Mouse (Mus musculus): ENCODE measurements around the gene Spsb4. TPM values are rescaled to one million over a fixed set of nuclear protein-coding genes. Genes with fewer than 3 reads are reported as not detected.

Gene Spsb4
- polyA plus RNA-seq, 1 experiment from 2014 or later = 84.6 TPM

GRCm38 (mm10) chr9:96980037-96980997 lies 38.3 kb downstream of the Spsb4 start:
- Histone ChIP-seq H3K4me2 (ENCODE audit: low read depth, low read length, severe bottlenecking) (no peak overlapping the region; the same call in 1 of the 2 replicates), H3K4me3 (ENCODE audit: low read depth, low read length) (no peak overlapping the region)
- WGBS = 21% methylated on average over 10 of the region's 10 CpGs

GRCm38 (mm10) chr9:96979417-96980030 lies 39.1 kb downstream of the Spsb4 start:
- Histone ChIP-seq H3K4me2 (ENCODE audit: low read depth, low read length, severe bottlenecking) (no peak overlapping the region), H3K9ac (ENCODE audit: low read length) (peak overlapping the region; percentile 32), H3K27me3 (ENCODE audit: control insufficient read depth, insufficient read depth, low read length) (no peaks in the 10 kb centered on the region), H3K9me3 (ENCODE audit: control insufficient read depth, low read length) (no peaks in the 10 kb centered on the region), H3K4me3 (ENCODE audit: low read depth, low read length) (no peak overlapping the region), H3K4me1 (replicated peaks; ENCODE audit: control insufficient read depth, insufficient read depth, low read length) (peaks cover 45% of the 10 kb centered on the region), H3K27ac (ENCODE audit: low read depth, low read length) (peak overlapping the region; percentile 73), H3K36me3 (ENCODE audit: control insufficient read depth, insufficient read depth, low read length) (no peaks in the 10 kb centered on the region)
- ATAC-seq (replicated peaks; ENCODE audit: low FRiP score) = peak; percentile 21; the same call in 1 of the 2 replicates
- WGBS = 16% methylated on average over 13 of the region's 13 CpGs
- no peak for DNase-seq (ENCODE audit: low spot score)

More at GRCm38 (mm10) chr9:96980037-96980997, 38.3 kb downstream of the Spsb4 start:
- H3K27me3 ChIP-seq (ENCODE audit: control insufficient read depth, insufficient read depth, low read length) = no peaks in the 10 kb centered on the region
- peak overlapping the region; percentile 73 for H3K27ac ChIP-seq (ENCODE audit: low read depth, low read length)
- no peaks in the 10 kb centered on the region for H3K36me3 ChIP-seq (ENCODE audit: control insufficient read depth, insufficient read depth, low read length)
- H3K9ac ChIP-seq (ENCODE audit: low read length) = peak overlapping the region; percentile 32
- peaks cover 45% of the 10 kb centered on the region for H3K4me1 ChIP-seq (replicated peaks; ENCODE audit: control insufficient read depth, insufficient read depth, low read length)
- DNase-seq (ENCODE audit: low spot score) = peak; percentile 85
- no peaks in the 10 kb centered on the region for H3K9me3 ChIP-seq (ENCODE audit: control insufficient read depth, low read length)
- peak; percentile 92 for ATAC-seq (replicated peaks; ENCODE audit: low FRiP score)

DNA sequence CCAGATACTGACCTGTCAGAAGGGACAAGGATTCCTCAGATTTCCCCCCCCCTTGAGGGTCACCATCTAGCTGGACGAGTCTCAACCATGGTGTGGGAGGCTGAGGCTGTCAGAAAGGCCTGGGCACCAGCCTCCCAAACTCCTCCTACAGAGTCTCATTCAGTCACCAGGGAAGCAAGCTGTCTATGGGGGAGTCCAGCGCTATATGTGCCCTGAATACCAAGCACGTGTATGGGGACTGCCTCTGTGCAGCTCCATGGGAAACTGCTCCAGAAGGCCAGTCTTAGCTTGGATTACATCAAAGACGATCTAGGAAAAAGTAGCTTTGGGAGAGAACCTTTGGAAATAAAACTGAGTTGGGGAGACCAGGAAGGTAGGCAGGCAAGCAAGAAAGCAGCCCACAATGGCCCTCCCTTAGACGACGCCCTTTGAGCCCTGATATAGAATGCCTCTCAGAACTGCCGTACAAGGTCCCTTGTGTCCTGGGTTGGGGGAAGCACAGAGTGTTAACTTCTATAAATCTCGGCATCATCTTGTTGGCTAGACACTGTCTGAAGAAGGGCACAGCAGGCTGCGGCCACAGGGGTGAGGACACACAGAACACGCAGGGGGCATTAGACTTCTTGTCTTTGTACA lies 40.4 kb downstream of the Spsb4 start:
- peak overlapping the region; percentile 41; the same call in 1 of the 2 replicates for H3K27ac ChIP-seq (ENCODE audit: low read depth, low read length)
- DNase-seq (ENCODE audit: low spot score) = no peak
- H3K9me3 ChIP-seq (ENCODE audit: control insufficient read depth, low read length) = no peaks in the 10 kb centered on the region
- no peak overlapping the region for H3K9ac ChIP-seq (ENCODE audit: low read length)
- no peaks in the 10 kb centered on the region for H3K27me3 ChIP-seq (ENCODE audit: control insufficient read depth, insufficient read depth, low read length)
- H3K36me3 ChIP-seq (ENCODE audit: control insufficient read depth, insufficient read depth, low read length) = no peaks in the 10 kb centered on the region
- no peak; the same call in 1 of the 2 replicates for ATAC-seq (replicated peaks; ENCODE audit: low FRiP score)
- no peak overlapping the region for H3K4me3 ChIP-seq (ENCODE audit: low read depth, low read length)
- H3K4me1 ChIP-seq (replicated peaks; ENCODE audit: control insufficient read depth, insufficient read depth, low read length) = peaks cover 44% of the 10 kb centered on the region
- WGBS = 66% methylated on average over 10 of the region's 10 CpGs
- H3K4me2 ChIP-seq (ENCODE audit: low read depth, low read length, severe bottlenecking) = no peak overlapping the region

GRCm38 (mm10) chr9:96977287-96978145 lies 41.1 kb downstream of the Spsb4 start:
- no peaks in the 10 kb centered on the region for H3K9me3 ChIP-seq (ENCODE audit: control insufficient read depth, low read length)
- H3K4me1 ChIP-seq (replicated peaks; ENCODE audit: control insufficient read depth, insufficient read depth, low read length) = peaks cover 40% of the 10 kb centered on the region
- H3K27me3 ChIP-seq (ENCODE audit: control insufficient read depth, insufficient read depth, low read length) = no peaks in the 10 kb centered on the region
- no peak for DNase-seq (ENCODE audit: low spot score)
- no peaks in the 10 kb centered on the region for H3K36me3 ChIP-seq (ENCODE audit: control insufficient read depth, insufficient read depth, low read length)
- no peak for ATAC-seq (replicated peaks; ENCODE audit: low FRiP score)
- no peak overlapping the region for H3K4me2 ChIP-seq (ENCODE audit: low read depth, low read length, severe bottlenecking)
- no peak overlapping the region for H3K4me3 ChIP-seq (ENCODE audit: low read depth, low read length)
- 64% methylated on average over 13 of the region's 13 CpGs for WGBS
- H3K27ac ChIP-seq (ENCODE audit: low read depth, low read length) = no peak overlapping the region
- no peak overlapping the region for H3K9ac ChIP-seq (ENCODE audit: low read length)

DNA sequence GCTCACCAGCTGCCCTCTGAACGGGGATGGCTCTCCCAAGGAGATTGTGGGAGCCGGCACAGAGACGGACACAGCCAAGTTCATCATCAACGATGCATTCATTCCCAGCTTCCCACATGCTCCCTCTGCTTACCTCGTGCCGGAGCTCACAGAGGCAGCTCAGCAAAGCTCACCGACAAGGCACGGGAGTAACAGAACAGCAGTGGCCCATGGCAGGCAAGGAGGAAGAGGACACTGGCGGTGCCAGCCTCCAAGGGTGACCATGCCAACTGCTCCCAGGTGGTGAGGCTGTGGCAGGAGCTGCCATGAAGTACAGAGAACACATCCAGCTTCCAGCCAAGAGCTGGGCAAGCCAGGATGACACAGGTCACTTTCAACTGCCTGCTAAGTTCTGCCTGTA lies 45.6 kb downstream of the Spsb4 start:
- H3K4me2 ChIP-seq (ENCODE audit: low read depth, low read length, severe bottlenecking) = no peak overlapping the region
- peaks cover 17% of the 10 kb centered on the region for H3K4me1 ChIP-seq (replicated peaks; ENCODE audit: control insufficient read depth, insufficient read depth, low read length)
- no peak for ATAC-seq (replicated peaks; ENCODE audit: low FRiP score)
- no peak overlapping the region for H3K9ac ChIP-seq (ENCODE audit: low read length)
- H3K9me3 ChIP-seq (ENCODE audit: control insufficient read depth, low read length) = no peaks in the 10 kb centered on the region
- DNase-seq (ENCODE audit: low spot score) = no peak
- H3K27ac ChIP-seq (ENCODE audit: low read depth, low read length) = no peak overlapping the region
- H3K36me3 ChIP-seq (ENCODE audit: control insufficient read depth, insufficient read depth, low read length) = no peaks in the 10 kb centered on the region
- WGBS = 84% methylated on average over 9 of the region's 9 CpGs
- no peak overlapping the region for H3K4me3 ChIP-seq (ENCODE audit: low read depth, low read length)
- H3K27me3 ChIP-seq (ENCODE audit: control insufficient read depth, insufficient read depth, low read length) = no peaks in the 10 kb centered on the region

DNA sequence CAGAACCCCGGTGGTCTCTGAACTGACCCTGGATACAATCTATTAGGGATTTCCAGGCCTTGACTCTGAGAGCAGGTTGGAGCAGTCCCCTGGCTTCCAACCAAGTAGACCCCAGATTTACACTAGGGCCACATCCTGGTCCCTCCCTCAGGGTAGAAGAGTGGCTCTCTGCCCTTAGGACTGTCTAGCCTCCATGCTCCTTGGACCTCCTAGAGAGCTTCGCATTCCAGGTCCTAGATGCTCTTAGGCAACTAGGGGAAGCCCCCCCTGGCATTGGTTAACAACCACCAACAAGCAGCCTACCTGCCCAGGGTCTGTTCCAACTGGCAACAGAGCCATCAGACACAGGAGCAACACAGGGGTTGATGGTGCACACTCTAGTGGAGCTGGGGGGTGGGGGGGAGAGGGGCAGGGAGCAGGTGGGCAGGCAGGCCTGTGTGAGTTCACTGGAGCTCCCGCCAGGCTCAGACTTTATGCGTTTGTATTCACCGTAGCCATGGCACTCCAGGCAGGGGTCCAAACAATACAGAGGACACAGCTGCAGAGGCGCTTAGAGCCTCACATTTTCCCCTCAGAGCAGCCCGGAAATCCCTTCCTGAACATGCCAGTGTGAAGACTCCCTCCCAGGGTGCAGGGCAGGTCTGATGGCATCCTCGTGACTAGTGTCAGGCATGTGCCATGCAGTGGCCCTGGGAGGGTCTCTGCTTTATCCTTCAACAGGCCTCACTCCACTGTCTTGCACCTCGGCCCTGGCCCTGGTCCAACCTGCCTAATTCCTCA lies 46.8 kb downstream of the Spsb4 start:
- Histone ChIP-seq H3K9ac (ENCODE audit: low read length) (no peak overlapping the region), H3K4me2 (ENCODE audit: low read depth, low read length, severe bottlenecking) (no peak overlapping the region), H3K4me3 (ENCODE audit: low read depth, low read length) (no peak overlapping the region), H3K27me3 (ENCODE audit: control insufficient read depth, insufficient read depth, low read length) (no peaks in the 10 kb centered on the region), H3K27ac (ENCODE audit: low read depth, low read length) (peak overlapping the region; percentile 67), H3K9me3 (ENCODE audit: control insufficient read depth, low read length) (no peaks in the 10 kb centered on the region), H3K4me1 (replicated peaks; ENCODE audit: control insufficient read depth, insufficient read depth, low read length) (peaks cover 13% of the 10 kb centered on the region), H3K36me3 (ENCODE audit: control insufficient read depth, insufficient read depth, low read length) (no peaks in the 10 kb centered on the region)
- WGBS = 34% methylated on average over 9 of the region's 9 CpGs
- peak; percentile 81 for ATAC-seq (replicated peaks; ENCODE audit: low FRiP score)
- no peak for DNase-seq (ENCODE audit: low spot score)

DNA sequence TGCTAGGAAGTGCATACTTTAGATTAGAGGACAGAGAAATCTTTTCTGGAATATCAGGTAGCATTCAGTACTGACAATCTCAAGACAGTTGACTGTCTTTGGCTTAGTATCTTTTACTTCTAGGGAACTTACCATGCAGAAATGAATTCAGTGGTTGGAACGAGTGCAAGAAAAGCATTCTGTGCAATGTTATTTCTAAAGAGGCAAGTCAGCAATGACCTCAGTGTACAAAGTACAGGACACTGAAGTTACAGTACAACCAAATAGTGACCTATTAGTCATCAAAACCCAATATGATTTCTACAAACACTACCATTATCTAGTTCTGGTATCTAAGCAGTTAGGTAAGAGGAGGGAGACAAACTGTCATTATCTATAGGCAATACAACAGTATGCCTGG lies 51.1 kb downstream of the Spsb4 start:
- 91% methylated on average over 1 of the region's 1 CpGs for WGBS
- DNase-seq (ENCODE audit: low spot score) = no peak
- Histone ChIP-seq H3K36me3 (ENCODE audit: control insufficient read depth, insufficient read depth, low read length) (no peaks in the 10 kb centered on the region), H3K9me3 (ENCODE audit: control insufficient read depth, low read length) (no peaks in the 10 kb centered on the region; the same call in 1 of the 2 replicates), H3K4me3 (ENCODE audit: low read depth, low read length) (no peak overlapping the region), H3K27me3 (ENCODE audit: control insufficient read depth, insufficient read depth, low read length) (no peaks in the 10 kb centered on the region), H3K27ac (ENCODE audit: low read depth, low read length) (no peak overlapping the region), H3K4me1 (replicated peaks; ENCODE audit: control insufficient read depth, insufficient read depth, low read length) (peaks cover 12% of the 10 kb centered on the region), H3K4me2 (ENCODE audit: low read depth, low read length, severe bottlenecking) (no peak overlapping the region), H3K9ac (ENCODE audit: low read length) (no peak overlapping the region)
- no peak for ATAC-seq (replicated peaks; ENCODE audit: low FRiP score)

Measured in forebrain, embryonic 11.5 days (tissue).